Mouse (Mus musculus): ENCODE data around the gene Oas1a.
A peak's percentile ranks its signal among the peaks of the same experiment; 100 is the strongest.
"Not testable (repeated sequence)": the region's sequence is repeated elsewhere in the genome, so short reads cannot be mapped to it uniquely, and the experiment has no call there.

The Oas1a gene

DNA sequence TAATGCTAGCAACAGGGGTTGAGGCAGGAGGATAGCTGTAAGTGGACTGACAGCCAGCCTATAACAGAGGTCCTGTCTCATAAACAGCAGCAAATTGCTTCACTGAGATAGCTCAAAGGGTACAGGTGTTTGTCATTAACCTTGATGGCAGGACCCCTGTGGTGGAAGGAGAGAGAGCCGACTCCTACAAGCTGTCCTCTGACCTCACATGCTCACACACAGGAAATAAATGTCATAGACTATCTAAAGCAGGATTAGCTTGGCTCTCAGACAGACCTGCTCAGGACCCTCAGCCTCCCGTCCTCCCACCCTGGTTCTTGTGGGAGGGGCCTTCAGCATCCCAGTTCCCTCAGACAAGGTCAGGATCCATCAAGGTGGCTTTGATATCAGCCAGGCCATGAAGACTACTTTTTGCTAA lies 15.1 kb downstream of the Oas1a start:
- DNase-seq: no peak

DNA sequence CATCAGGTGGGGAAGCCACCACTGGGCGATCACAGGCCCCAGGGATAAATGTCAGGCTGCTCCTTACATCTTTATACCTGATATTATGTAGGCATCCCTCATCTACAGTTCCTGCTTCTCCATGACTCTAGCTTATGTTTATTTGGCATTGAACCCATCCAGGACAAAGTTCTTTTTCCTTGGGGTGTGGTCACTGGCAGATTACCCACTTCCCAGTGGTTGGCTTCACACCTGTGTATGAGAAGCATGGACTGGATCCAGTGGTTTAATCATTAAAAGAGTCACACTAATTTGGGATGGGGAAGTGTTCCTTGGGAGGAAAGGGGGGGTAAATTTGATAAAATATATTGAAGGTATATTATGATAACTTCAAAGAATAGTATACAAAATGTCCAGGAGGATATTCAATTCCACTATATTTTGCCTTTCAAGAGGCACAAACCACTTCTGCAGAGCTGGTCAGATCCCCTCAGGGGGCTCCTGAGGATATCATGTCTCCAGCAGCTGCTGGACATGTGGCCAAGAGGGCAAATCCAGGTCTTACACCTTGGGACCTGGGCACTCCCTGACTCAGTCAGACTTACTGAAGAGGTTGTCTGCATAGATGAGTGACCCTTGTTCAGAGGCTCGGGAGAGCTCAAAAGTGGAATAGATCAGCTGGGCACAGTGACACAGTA lies 15.6 kb downstream of the Oas1a start:
- DNase-seq: not testable (repeated sequence)

GRCm38 (mm10) chr5:120890991-120891390 lies 16.3 kb downstream of the Oas1a start:
- no peak for DNase-seq

DNA sequence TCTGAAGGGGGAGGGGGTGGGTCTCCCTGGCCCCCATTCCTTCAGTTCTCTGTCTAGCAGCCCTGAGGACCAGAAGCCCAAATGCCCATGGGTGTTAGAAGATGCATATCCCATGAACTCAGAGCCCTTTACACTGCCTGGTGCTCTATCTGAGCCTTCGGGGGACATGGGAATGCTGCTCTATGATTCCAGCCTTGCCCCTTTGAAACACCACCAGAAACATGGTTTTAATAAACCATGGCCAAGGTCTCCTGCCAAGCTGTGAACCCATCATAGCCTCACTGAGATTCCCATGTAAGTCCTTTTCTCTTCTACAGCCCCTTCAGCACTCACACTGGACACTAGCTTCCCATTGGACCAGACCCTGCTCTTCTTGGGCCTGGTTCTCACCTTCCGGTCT lies 17.3 kb downstream of the Oas1a start:
- DNase-seq: no peak

GRCm38 (mm10) chr5:120888294-120888815 lies 19.0 kb downstream of the Oas1a start:
- not testable (repeated sequence) for DNase-seq

DNA sequence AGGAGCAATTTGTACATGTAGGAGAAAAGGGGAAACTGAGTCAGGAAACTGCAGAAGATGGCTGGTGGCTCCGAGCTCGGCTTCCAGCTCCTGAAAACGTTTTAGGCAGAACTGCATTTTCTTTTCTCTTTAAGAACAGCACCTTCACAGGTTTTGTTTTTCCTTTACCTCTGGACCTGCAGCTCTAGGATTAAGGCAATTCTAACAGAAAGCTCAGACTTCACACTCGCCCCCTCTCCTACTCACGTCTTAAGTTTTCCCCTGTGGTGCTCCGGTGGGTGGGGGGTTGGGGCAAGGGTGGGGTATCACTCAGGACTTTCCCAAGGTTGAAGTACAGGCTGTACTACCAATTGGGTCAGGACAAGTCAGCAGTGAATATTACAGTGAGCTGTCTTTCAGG lies 19.5 kb downstream of the Oas1a start:
- DNase-seq: no peak

DNA sequence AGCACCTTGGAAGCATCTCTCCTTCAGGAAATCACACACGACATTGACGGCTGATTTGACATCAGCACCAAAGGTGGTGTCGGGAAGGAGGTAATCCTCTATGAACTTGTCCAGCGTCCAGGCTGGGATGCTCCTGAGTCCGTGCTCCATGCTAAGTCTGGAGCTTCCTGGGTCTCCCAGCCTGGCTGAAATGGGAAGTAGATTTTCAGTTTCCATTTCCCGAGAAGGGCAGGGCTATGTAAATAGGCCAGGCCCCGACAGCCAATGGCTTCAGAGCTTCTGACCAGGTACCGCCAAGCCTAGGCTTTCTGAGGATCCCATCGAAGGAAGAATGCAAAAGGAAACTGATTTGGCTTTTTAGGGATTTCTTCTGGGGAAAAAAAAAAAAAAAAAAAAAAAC lies 19.9 kb downstream of the Oas1a start, which contains the start of gene Oas1g:
Gene Oas1g (minus strand): TSS at position 201 of the 400 bp plus-strand sequence.
- DNase-seq: peak in 1 of 2 experiments; percentile 11

DNA sequence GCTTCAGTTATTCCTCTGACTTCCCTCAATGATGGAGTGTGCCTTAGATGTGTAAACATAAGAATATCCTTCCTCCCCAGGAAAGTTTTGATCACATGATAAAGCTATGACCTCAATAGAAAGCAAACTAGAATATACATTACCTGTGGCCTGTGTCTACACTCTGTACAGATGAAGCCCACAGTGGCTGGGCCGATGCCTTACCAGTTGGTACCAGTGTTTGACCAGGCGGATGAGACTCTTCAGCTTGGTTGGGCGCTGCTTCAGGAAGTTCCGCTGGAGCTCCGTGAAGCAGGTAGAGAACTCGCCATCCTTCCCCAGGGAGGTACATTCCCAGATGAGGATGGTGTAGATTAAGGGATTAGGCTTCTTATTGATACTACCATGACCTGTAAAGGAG lies 25.6 kb downstream of the Oas1a start:
- DNase-seq: not testable (repeated sequence)

DNA sequence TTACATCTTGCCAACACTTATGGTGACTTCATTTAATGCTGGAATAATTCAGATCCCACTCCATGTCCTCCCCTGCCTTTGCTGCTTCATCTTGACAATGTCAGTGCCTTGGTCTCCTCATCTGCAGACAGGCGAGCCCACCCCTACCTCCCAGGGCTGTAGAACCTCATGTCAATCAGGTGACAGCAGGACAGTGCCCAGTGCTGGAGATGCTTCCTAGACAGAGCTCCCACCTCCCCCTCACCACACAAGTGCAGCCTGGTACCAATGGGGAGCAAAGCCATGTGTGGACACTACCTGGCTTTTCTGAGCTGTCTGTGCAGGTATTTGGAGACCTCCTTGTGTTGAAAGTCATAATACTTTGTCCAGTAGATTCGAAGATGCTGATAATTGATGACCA lies 28.5 kb downstream of the Oas1a start:
- DNase-seq: not testable (repeated sequence)

- not testable (repeated sequence) for DNase-seq
Observed at GRCm38 (mm10) chr5:120877407-120877806, 29.9 kb downstream of the Oas1a start.

- DNase-seq: not testable (repeated sequence)
Observed at GRCm38 (mm10) chr5:120876839-120877238, 30.5 kb downstream of the Oas1a start.

DNA sequence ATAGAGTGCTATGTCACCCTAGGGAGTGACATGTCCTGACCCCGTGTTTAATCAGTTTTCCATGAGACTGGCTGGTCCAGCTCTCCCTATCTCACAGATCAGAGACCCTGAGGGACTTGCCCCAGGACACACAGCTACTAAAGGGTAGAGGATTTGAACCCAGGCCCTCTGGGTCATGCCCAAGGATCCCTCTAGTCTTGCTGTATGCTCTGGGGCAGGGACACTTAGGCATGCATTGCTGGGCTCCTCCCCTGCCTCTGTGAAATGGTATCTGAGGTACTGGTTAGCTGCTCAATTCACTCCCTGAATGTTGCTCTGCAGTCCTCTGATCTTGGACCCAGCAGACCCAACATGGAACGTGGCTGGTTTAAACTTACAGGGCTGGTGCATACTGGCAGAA lies 35.9 kb downstream of the Oas1a start:
- DNase-seq: no peak

DNA sequence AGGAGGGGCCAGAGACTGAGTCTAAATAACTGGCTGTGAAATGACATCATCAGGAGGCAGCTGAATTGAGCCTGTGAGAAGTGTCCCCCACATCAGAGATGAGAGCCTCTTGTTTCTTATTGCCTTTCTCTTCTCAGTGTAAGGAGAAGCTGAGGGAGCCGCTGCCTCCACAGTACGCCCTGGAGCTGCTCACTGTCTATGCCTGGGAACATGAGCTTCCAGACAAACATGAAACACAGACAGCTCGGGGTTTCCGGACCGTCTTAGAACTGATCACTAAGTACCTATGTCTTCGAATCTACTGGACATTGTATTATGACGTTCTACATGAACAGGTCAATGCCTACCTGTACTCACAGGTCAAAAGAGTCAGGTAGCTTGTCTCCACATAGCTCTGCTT lies 36.5 kb downstream of the Oas1a start:
- no peak for DNase-seq

GRCm38 (mm10) chr5:120870081-120870480 lies 37.2 kb downstream of the Oas1a start:
- DNase-seq: no peak

- DNase-seq: no peak
Observed at GRCm38 (mm10) chr5:120869436-120870015, 37.8 kb downstream of the Oas1a start.

- DNase-seq: peak; percentile 6 to 8
Observed at GRCm38 (mm10) chr5:120865336-120865860, 41.9 kb downstream of the Oas1a start.

DNA sequence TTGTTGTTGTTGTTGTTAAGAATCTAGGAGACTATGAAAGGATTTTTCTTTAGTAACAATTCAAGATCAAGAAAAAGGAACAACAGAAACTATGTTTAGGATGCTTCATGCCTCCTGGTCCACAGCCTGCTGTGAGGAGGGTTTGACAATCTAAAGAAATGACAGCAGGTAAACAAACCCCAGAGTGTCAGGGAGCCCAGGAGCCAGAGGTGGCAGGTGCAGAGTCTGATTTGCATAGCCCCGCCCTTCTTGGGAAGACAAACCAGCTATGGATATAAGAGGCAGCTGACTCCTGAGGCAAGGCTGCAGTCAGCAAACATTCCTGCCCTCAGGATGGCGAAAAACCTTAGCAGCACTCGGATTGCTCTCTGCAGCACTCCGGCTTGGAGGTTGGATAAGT lies 46.2 kb downstream of the Oas1a start, which contains the start of gene Oas1h:
Gene Oas1h (plus strand): TSS at position 301 of the 400 bp plus-strand sequence.
- no peak for DNase-seq

DNA sequence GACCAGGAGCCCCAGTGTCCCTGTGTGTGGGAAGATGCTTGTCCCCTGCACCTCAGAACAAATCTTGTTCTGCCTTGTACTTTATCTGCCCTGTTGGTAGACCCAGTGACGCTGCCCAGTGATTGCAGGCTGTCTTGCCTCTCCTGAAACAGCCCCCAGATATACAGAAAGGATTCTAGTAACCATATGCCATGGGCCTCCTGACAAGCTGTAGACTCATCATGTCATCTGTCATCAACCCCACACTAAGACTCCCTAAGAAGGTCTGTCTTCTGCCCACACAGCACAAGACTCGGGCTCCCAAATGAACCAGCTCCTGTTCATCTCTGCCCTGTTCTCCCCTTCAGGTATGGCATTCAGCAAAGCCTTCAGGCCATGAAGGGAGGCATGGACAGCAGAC lies 48.1 kb downstream of the Oas1a start:
- no peak for DNase-seq

- DNase-seq: peak; percentile 56 to 57
Observed at GRCm38 (mm10) chr5:120849601-120850136, 57.7 kb downstream of the Oas1a start.

- no peak for DNase-seq
Observed at GRCm38 (mm10) chr5:120847067-120847466, 60.3 kb downstream of the Oas1a start, which contains the start of gene Oas1f. Gene Oas1f, plus strand, starts transcription at chr5:120847367.

All from kidney, postnatal 4 days (tissue).